Mouse (Mus musculus) kidney, embryonic 14.5 days (tissue): ENCODE measurements around the gene Gm45799. TPM values are rescaled to one million over a fixed set of nuclear protein-coding genes. Genes with fewer than 3 reads are reported as not detected.
A peak's percentile ranks its signal among the peaks of the same experiment; 100 is the strongest.

Source experiments
- ATAC-seq: fragments of 200-750 bp; cut with Nextera tagmentation; 2 replicates; pipeline ENCODE4 v1.8.0; 2017; ENCODE audit warnings: moderate number of reproducible peaks, mild to moderate bottlenecking, moderate TSS enrichment, moderate library complexity; ENCODE audit not compliant: low FRiP score, low TSS enrichment
- H3K27ac ChIP-seq: fragments of 300-500 bp; sonication (generic); 2 replicates; pipeline ENCODE4 v1.5.1; 2014; ENCODE audit warnings: low read depth, mild to moderate bottlenecking, low read length, moderate library complexity, mixed read lengths
- H3K27me3 ChIP-seq: fragments of 300-500 bp; sonication (generic); 2 replicates; pipeline ENCODE4 v1.6.1; 2014; ENCODE audit warnings: mild to moderate bottlenecking, low read length; ENCODE audit not compliant: control insufficient read depth, insufficient read depth
- H3K36me3 ChIP-seq: fragments of 300-500 bp; sonication (generic); 2 replicates; pipeline ENCODE4 v1.6.1; 2014; ENCODE audit warnings: low read length, mixed read lengths; ENCODE audit not compliant: control insufficient read depth, insufficient read depth
- H3K4me1 ChIP-seq: fragments of 300-500 bp; sonication (generic); 2 replicates; pipeline ENCODE4 v1.6.1; 2014; ENCODE audit warnings: low read length, mixed read lengths; ENCODE audit not compliant: control insufficient read depth, insufficient read depth
- H3K4me2 ChIP-seq: fragments of 300-500 bp; sonication (generic); replicated peaks from 2 replicates; pipeline ENCODE4 v1.6.1; 2014; ENCODE audit warnings: low read depth, mild to moderate bottlenecking, low read length
- H3K4me3 ChIP-seq: fragments of 300-500 bp; sonication (generic); 2 replicates; pipeline ENCODE4 v1.5.1; 2014; ENCODE audit warnings: mild to moderate bottlenecking, low read length
- H3K9ac ChIP-seq: fragments of 300-500 bp; sonication (generic); 2 replicates; pipeline ENCODE4 v1.6.1; 2014; ENCODE audit warnings: low read depth, mild to moderate bottlenecking, low read length, moderate library complexity
- H3K9me3 ChIP-seq: fragments of 300-500 bp; sonication (generic); 2 replicates; pipeline ENCODE4 v1.6.1; 2016; ENCODE audit warnings: low read length; ENCODE audit not compliant: control insufficient read depth
- WGBS: fragments of 180-500 bp; shearing (Covaris S2); extraction: QIAGEN DNeasy Blood & Tissue Kit; methylation state at CpG from one replicate; pipeline ENCODE4 v1.1.7; 2014; 5-methylcytosine and 5-hydroxymethylcytosine counted together
- polyA plus RNA-seq: library from polyadenylated mRNA; unstranded; fragments of >200 nt; fragmentation: Nextera tagmentation; extraction: Ambion mirVana; gene quantifications from 2 replicates; pipeline ENCODE4 v1.2.1, GENCODE M21; 2014

Gm45799 gene
- 23.4 and 24.3 TPM in 2 replicates for polyA plus RNA-seq

DNA sequence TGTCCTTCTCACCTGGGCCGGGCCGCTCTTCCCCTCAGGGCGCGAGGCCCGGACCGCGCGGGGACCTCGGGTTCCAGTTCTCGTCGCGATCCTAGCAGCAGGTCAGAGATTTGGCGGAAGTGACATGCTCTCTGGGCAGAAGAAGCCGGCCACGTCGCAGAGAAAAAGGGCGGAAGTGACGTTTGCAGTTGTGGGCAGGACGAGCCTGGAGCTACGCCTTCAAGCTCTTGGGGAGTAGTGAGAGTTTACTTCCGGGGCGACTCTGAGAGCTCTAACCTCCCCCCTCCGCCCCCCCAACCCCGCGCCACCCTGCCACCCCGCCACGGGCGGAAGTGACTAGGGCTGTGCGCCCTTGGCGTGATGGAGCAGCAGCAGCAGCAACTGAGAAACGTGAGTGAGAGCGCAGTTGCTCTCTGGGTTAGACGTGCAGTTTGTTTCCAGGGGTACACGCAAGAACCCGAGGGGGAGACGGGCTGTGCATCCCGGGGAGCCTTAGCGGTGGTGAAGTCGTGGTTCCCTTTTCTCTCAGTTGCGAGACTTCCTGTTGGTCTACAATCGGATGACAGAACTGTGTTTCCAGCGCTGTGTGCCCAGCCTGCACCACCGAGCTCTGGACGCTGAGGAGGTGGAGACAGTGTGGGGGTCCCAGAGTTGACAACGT lies at the start of gene Gm45799, which contains the start of gene Arfip2:
Gene Gm45799, plus strand, starts transcription at position 320 of the 661 bp plus-strand sequence.
Gene Arfip2, minus strand, starts transcription at position 184 of the 661 bp plus-strand sequence.
- Histone ChIP-seq H3K27ac (peak within 1 kb of the TSS; percentile 79), H3K27me3 (no peaks in the 10 kb centered on the region), H3K4me3 (peak within 1 kb of the TSS; percentile 79), H3K9me3 (no peaks in the 10 kb centered on the region), H3K9ac (peak within 1 kb of the TSS; percentile 77), H3K36me3 (peaks cover 40% of the 10 kb centered on the region), H3K4me1 (peaks cover 21% of the 10 kb centered on the region), H3K4me2 (peak within 1 kb of the TSS; percentile 77)
- ATAC-seq: peak; percentile 96
- 0% methylated on average over 45 of the region's 45 CpGs for WGBS

DNA sequence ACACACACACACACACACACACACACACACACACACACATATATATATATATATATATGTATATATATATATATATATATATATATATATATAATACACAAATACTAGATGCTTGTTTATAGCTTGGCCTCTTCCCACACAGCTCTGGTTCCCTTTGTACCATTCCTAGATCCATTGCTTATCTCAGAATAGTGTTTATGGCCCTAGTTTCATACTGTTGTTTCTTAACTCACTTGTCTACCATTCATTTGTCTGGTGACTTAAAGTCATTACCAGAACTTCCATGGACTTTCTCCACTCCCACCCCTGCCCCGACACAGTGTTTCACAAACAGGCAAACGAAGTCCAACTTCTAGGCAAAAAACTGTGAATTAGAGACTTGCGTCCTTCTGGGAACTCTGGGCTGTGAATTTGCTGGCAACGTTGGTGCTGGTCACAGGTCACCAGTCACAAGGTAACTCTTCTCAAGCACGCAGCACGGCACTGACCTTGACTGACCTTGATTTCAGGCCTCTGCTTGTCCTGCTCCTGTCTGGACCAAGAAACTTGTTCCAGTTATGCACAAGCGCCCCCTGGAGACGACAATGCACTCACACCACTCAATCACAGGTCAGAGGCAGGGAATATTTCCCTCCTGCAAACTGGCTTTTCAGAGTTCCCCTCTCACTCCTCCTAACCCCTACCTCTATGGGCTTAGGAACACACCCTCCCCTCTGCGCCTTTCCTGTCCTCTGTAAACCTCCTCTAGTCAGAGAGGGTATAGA lies 37.3 kb upstream of the Gm45799 start:
- Histone ChIP-seq H3K9me3 (no peaks in the 10 kb centered on the region), H3K9ac (no peak overlapping the region), H3K27me3 (no peaks in the 10 kb centered on the region), H3K4me2 (no peak overlapping the region), H3K36me3 (no peaks in the 10 kb centered on the region), H3K27ac (no peak overlapping the region), H3K4me1 (no peaks in the 10 kb centered on the region), H3K4me3 (no peak overlapping the region)
- WGBS: 30% methylated on average over 9 of the region's 9 CpGs
- peak; percentile 87 for ATAC-seq

DNA sequence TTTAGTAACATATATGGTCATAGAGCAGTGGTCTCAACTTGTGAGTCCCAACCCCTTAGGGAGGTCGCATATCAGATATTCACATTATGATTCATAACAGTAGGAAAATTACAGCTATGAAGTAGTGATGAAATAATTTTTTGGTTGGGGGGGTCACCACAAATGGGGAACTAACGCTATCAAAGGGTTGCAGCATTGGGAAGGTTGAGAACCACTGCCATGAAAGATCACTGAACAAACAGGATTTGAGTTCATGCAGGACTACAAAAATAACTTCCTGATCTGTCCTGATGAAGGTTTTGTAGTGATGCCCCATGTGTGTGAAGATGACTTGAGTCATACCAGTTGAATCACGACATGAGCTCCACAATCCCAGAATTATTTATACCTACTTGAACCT lies 31.9 kb upstream of the Gm45799 start:
- Histone ChIP-seq H3K9ac (no peak overlapping the region), H3K36me3 (peaks cover 33% of the 10 kb centered on the region), H3K27ac (no peak overlapping the region), H3K27me3 (no peaks in the 10 kb centered on the region), H3K9me3 (no peaks in the 10 kb centered on the region), H3K4me1 (no peaks in the 10 kb centered on the region), H3K4me2 (no peak overlapping the region), H3K4me3 (no peak overlapping the region)
- WGBS: 91% methylated on average over 3 of the region's 3 CpGs
- no peak for ATAC-seq

DNA sequence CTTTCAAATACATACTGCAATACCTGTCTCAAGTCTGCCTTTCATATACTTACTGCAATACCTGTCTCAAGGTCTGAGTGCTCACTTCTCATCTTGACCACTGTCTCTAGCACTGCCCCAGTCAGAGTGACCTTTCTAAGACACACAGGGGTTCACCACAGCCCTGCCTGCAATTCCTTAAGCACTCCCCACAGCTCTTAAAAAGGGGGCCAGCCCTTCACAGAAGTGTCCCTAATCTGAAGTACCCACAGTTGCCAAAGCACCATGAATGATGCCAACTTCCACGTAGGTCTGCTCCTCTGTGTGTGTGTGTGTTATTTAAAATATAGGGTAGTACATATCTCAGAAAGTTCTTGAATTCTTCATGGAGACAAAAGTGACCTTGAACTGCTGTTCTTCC lies 28.6 kb upstream of the Gm45799 start:
- Histone ChIP-seq H3K36me3 (peaks cover 63% of the 10 kb centered on the region), H3K9ac (no peak overlapping the region), H3K4me2 (no peak overlapping the region), H3K4me1 (no peaks in the 10 kb centered on the region), H3K27ac (no peak overlapping the region), H3K9me3 (no peaks in the 10 kb centered on the region), H3K4me3 (no peak overlapping the region), H3K27me3 (no peaks in the 10 kb centered on the region)
- WGBS: 96% methylated on average over 1 of the region's 1 CpGs
- ATAC-seq: no peak

DNA sequence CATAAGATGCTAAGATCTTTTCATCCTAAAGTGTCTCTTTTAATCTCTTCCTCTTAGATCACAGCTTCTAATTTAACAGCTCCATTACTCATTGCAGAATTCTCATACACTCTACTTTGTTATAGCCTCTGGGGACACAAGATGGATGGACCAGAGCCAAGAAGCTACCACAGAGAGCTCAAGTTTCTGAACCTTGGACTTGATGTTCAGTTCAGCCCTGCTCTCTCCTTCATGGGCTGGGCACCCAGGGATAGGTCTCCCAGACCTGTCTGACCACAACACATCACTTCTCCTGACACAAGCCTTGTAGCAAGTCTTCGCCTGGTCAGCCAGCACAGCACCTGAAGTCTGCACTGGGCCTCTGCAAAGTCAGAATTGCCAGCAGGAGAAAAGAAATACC lies 26.0 kb upstream of the Gm45799 start:
- Histone ChIP-seq H3K4me2 (no peak overlapping the region), H3K9ac (no peak overlapping the region), H3K4me3 (no peak overlapping the region), H3K27ac (no peak overlapping the region), H3K36me3 (peaks cover 84% of the 10 kb centered on the region), H3K4me1 (no peaks in the 10 kb centered on the region), H3K27me3 (no peaks in the 10 kb centered on the region), H3K9me3 (no peaks in the 10 kb centered on the region)
- ATAC-seq: no peak
- WGBS: 96% methylated on average over 1 of the region's 1 CpGs

DNA sequence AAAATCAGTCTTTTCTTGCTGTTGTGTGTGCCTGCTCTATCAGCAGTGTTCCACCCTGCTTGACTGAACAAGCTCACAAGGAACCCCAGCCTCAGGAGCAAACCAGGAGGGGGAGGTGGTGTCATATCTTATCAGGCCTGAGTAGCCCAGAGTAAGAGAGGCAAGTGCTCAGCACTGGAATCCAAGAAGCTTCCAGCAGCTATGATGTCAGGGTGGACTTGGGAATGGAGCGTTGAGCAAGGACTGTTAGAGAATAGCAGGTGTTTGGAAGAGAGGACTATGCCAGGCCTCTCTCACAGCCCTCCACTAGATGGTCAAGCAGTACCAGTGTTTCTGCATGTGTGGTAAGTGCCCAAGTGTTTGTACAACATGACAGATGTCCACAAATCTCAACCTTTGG lies 24.6 kb upstream of the Gm45799 start:
- H3K36me3 ChIP-seq: peaks cover 80% of the 10 kb centered on the region
- no peak overlapping the region for H3K9ac ChIP-seq
- H3K4me1 ChIP-seq: no peaks in the 10 kb centered on the region
- no peak overlapping the region for H3K27ac ChIP-seq
- 74% methylated on average over 1 of the region's 1 CpGs for WGBS
- H3K27me3 ChIP-seq: no peaks in the 10 kb centered on the region
- no peak overlapping the region for H3K4me3 ChIP-seq
- H3K4me2 ChIP-seq: no peak overlapping the region
- no peak for ATAC-seq
- H3K9me3 ChIP-seq: no peaks in the 10 kb centered on the region

DNA sequence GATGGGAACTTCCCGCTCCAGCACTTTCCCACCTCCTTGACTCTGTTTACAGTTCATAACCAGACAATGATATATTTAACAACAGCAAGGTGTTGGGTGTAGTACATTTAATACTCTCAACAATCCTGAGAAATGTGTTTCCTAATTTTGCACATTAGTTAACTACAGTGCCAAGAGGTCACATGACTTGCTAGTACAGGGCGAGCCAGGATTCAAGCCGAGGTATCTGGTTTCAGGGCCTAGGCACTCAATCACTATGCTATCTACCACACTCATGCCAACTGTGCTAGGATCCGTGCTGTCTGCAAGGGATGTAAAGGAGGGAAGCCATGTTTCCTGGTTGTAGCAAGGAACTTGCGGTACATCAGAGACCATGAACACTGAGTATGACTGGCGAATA lies 23.8 kb upstream of the Gm45799 start:
- H3K9ac ChIP-seq: no peak overlapping the region
- H3K27me3 ChIP-seq: no peaks in the 10 kb centered on the region
- H3K4me2 ChIP-seq: no peak overlapping the region
- no peak overlapping the region for H3K27ac ChIP-seq
- H3K4me3 ChIP-seq: no peak overlapping the region
- no peaks in the 10 kb centered on the region for H3K4me1 ChIP-seq
- H3K36me3 ChIP-seq: peaks cover 73% of the 10 kb centered on the region
- no peak for ATAC-seq
- 71% methylated on average over 6 of the region's 6 CpGs for WGBS
- H3K9me3 ChIP-seq: no peaks in the 10 kb centered on the region

DNA sequence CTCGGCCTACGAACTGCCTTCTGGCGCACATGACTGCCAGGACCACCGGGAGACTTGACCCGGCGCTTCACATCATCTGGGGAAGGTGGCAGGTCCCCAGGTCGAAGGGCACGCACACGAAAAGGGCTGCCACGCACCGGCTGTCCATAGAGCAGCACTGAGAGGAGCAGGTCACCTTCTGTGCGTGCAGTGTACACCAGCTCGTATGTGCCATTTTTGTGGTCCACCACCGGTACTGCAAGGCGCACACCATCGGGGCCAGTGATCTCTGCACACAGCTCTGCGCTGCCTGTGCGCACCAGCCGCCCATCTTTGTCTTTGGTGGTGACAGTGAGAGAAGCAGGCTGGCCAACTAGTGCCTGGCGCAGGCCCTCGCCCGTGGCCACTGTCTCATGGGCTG lies 22.5 kb upstream of the Gm45799 start:
- Histone ChIP-seq H3K27me3 (no peaks in the 10 kb centered on the region), H3K4me1 (no peaks in the 10 kb centered on the region), H3K4me2 (no peak overlapping the region), H3K27ac (no peak overlapping the region), H3K9me3 (no peaks in the 10 kb centered on the region), H3K9ac (no peak overlapping the region), H3K4me3 (no peak overlapping the region), H3K36me3 (peaks cover 65% of the 10 kb centered on the region)
- ATAC-seq: no peak
- WGBS: 94% methylated on average over 22 of the region's 22 CpGs

DNA sequence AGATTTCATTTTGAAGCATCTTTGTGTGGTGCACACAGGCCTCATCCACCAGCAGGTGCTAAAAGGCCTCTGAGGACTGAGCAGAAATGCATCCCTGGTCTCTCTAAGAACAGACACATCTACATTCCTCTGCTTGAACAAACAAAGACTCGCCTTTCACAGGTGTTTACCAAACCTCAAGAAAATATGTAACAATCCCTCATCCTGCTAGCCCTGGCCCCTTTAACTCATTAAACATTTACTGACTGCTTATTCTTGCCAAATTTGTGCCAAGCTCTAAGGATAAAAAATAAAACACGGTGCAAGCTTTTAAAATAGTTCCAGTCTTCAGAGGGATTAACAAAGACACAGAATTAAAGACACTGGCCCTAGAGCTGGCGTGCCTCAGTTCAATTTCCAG lies 20.7 kb upstream of the Gm45799 start:
- H3K27ac ChIP-seq: no peak overlapping the region
- no peak for ATAC-seq
- H3K27me3 ChIP-seq: no peaks in the 10 kb centered on the region
- no peaks in the 10 kb centered on the region for H3K4me1 ChIP-seq
- no peak overlapping the region for H3K4me3 ChIP-seq
- H3K9ac ChIP-seq: no peak overlapping the region
- no peaks in the 10 kb centered on the region for H3K9me3 ChIP-seq
- 79% methylated on average over 3 of the region's 3 CpGs for WGBS
- H3K4me2 ChIP-seq: no peak overlapping the region
- peaks cover 62% of the 10 kb centered on the region for H3K36me3 ChIP-seq
